11 mouse cellular contexts compared by ENCODE assay signal in the genomic region with DNA sequence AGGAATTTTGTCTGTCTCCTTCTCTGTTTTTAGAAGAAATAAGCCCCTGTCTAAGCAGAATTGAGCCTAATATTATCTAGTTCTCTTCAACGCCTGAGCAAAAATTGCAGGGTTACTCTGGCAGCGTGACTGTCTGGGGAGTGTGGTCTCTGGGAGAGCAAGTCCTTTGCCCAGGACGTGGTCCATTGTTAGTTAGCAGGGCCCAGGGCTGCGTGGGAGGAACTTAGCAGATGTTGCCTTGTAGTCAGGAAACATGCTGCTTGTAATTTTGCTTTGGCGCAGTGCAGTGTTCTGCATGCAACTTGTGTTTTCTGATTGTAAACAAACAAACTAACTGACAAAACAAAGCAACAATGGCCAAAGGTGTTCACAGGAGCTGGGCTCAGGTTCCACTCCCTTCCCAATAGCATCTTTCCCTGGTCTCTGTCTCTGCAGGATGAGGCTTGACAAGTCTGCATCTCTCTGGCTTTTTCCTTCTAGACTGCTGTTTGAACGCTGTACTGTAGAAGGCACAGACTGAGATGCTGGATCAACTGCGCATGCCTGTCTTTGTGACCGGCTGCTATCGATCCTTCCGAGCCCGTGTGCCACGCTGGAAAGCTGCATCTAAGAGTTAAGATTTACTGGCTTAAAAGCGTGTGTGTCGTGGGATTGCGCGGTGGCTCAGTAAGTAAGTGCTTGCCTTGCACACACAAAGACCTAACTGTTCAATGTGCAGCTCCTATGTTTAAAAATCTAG.
A peak's percentile ranks its signal among the peaks of the same experiment; 100 is the strongest.
DNase-seq lines count a peak whose midpoint lies in the region; ATAC-seq and TF ChIP-seq lines count a peak whose summit lies in the region.
"Had no signal": no experiment of that assay in that cellular context is flagged by ENCODE, and none has a peak within 500 bp of the region (broad histone marks: within the 10 kb centered on the region; RNA-seq: fewer than 3 reads in every experiment).

No protein-coding gene starts in this region.

- DNase-seq in heart, postnatal 10 days, result peak; percentile 32 to 57
- no peak for DNase-seq in heart, embryonic 10.5 days (ENCODE audit: low spot score)
- DNase-seq in layer of hippocampus, adult 18-20 months (ENCODE audit: low spot score in 2 of 2), result peak; percentile 13 to 44
- DNase-seq in layer of hippocampus, postnatal 25 days (ENCODE audit: extremely low spot score in 1 of 2, low spot score in 1 of 2), result no peak
- DNase-seq in brain, embryonic 14.5 days (ENCODE audit: low read depth), result peak; percentile 58
- DNase-seq in fibroblast of lung, adult 2 months (ENCODE audit: low read depth), result peak; percentile 30
- DNase-seq in adrenal gland, adult 8-10 months, result no peak
- DNase-seq: liver; thymus, adult 18-20 months had no signal

- H3K9me3 ChIP-seq in heart, embryonic 10.5 days, result no peaks in the 10 kb centered on the region

- no peak for TF ChIP-seq CTCF in brain, embryonic 14.5 days (IDR thresholded peaks at IDR 0.05; ENCODE audit: borderline replicate concordance, extremely low read depth, insufficient read depth, insufficient read length)

- no peaks in the 10 kb centered on the region for H3K36me3 ChIP-seq in heart, embryonic 10.5 days

- ATAC-seq in megakaryocyte, adult 5-6 weeks (ENCODE audit: poor library complexity, severe bottlenecking), result no peak

- WGBS in heart, embryonic 10.5 days, result 74% methylated on average over 16 of the region's 16 CpGs

- intact Hi-C loops in heart, postnatal 10 days (cut with DNase I), result no loop called here

- H3K27ac ChIP-seq in heart, embryonic 10.5 days, result no peak overlapping the region
- H3K27ac ChIP-seq: macrophage had no signal

- peaks cover 8% of the 10 kb centered on the region for H3K4me1 ChIP-seq in heart, embryonic 10.5 days

- H3K4me3 ChIP-seq in heart, embryonic 10.5 days, result no peak overlapping the region

- H3K27me3 ChIP-seq in heart, embryonic 10.5 days (ENCODE audit: insufficient read depth, poor library complexity, severe bottlenecking), result peaks cover 27% of the 10 kb centered on the region

- no peak for TF ChIP-seq POLR2A in brain, embryonic 14.5 days (IDR thresholded peaks at IDR 0.05; ENCODE audit: borderline replicate concordance, extremely low read depth, insufficient read depth, insufficient read length, poor library complexity, severe bottlenecking)

Comparison
In these comparisons a context has a peak if more than half of its experiments do, and no peak if none do; other contexts are left out.
1. DNase-seq: peak in heart, postnatal 10 days (2 of 2), layer of hippocampus, adult 18-20 months (2 of 2), brain, embryonic 14.5 days (single experiment) and fibroblast of lung, adult 2 months (single experiment); none in heart, embryonic 10.5 days (single experiment), layer of hippocampus, postnatal 25 days (0 of 2) and adrenal gland, adult 8-10 months (single experiment).